Mouse (Mus musculus) ES-E14 (cell line): Measurements from ENCODE around the gene Psmd10.

Source experiments
- CHD2 ChIP-seq: IDR thresholded peaks from 2 replicates; pipeline ENCODE4 v1.6.1; 2014; ENCODE audit warnings: mild to moderate bottlenecking, low read depth, low read length, inconsistent platforms
- HCFC1 ChIP-seq: IDR thresholded peaks from 2 replicates; pipeline ENCODE4 v1.6.1; 2012; ENCODE audit warnings: low read length, inconsistent platforms, borderline replicate concordance; ENCODE audit not compliant: insufficient read depth
- MAFK ChIP-seq: IDR thresholded peaks from 2 replicates; pipeline ENCODE4 v1.6.1; 2014; ENCODE audit warnings: mild to moderate bottlenecking, low read depth, low read length, inconsistent platforms; ENCODE audit not compliant: insufficient read depth
- ZC3H11A ChIP-seq: IDR thresholded peaks from 2 replicates; pipeline ENCODE4 v1.6.1; 2012; ENCODE audit warnings: low read depth, mild to moderate bottlenecking, inconsistent platforms, low read length, borderline replicate concordance
- ZNF384 ChIP-seq: IDR thresholded peaks from 2 replicates; pipeline ENCODE4 v1.6.1; 2012; ENCODE audit warnings: low read depth, low read length, inconsistent platforms

DNA sequence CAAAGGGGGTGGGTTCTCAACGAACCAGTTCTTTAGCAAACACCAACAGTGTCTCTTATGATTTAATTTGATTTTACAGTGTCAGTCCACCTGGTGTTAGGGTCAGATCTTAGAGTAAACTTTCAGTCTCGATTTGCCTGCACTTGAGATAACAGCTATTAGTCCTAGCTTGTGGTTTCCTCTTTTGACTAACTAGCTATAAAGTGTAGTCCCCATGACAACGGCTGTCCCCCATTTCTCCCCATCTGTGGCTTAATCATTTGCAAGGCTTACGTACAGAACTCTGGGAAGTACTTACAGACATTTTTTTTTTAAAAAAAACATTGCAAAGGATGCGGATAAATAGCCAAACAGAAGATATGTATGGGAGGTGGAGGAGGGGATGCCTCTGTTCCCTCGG, 28.3 kb upstream of the Psmd10 start:
- TF ChIP-seq ZC3H11A, result no peak
- TF ChIP-seq HCFC1, result no peak
- no peak for TF ChIP-seq ZNF384
- TF ChIP-seq MAFK, result no peak
- no peak for TF ChIP-seq CHD2
